Mouse (Mus musculus) erythroblast, embryonic 14.5 days (primary cell): ENCODE data around the gene Ptprj.

Experiments
- GATA1 ChIP-seq: IDR thresholded peaks from 2 replicates; pipeline ENCODE4 v1.6.1; 2012; ENCODE audit warnings: low read length, inconsistent platforms, mixed read lengths
- TAL1 ChIP-seq: IDR thresholded peaks from 3 replicates; pipeline ENCODE4 v1.6.1; 2012; ENCODE audit warnings: low read length, inconsistent platforms, mixed read lengths

- TF ChIP-seq GATA1, result no peak
- TF ChIP-seq TAL1, result no peak
These were observed 131.3 kb downstream of the Ptprj start for GRCm38 (mm10) chr2:90448967-90449740.
